Mouse (Mus musculus): ENCODE results near the gene Zfp507. TPM values are rescaled to one million over a fixed set of nuclear protein-coding genes. Genes with fewer than 3 reads are reported as not detected.

Zfp507 gene
- 6.2 and 14.4 TPM in 2 replicates for total RNA-seq (2023)

DNA sequence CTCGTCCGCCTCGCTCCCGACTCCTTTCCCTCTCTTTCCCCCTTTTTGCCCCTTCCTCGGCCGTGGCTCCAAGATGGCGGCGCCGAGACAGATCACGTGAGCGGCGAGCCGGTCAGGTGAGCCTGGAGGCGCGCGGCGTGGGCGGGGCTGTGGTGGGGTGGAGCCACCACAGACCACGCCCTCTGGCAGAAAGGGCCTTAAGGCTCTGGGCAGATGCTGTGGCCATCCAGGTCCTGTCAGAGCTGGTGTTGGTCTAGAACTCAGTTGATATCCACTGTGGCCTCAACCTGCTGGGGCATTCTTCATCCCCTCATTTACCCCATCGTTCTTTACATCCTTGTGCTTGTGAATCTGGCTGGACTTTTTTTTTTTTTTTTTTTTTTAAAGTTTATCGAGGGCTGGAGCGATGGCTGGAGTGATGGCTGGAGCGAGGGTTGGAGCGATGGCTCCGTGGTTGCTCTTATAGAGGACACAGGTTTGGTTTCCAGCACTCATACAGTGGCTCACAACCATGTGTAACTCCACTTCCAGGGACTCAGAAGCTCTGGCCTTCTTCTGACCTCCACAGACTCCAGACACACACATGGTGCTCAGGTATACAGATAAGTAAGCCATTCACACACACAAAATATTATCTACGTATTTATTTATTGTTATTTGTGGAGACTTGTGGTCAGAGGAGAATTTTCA is at the start of gene Zfp507:
Gene Zfp507 (minus strand): TSS at position 98 of the 690 bp plus-strand sequence.

DNA sequence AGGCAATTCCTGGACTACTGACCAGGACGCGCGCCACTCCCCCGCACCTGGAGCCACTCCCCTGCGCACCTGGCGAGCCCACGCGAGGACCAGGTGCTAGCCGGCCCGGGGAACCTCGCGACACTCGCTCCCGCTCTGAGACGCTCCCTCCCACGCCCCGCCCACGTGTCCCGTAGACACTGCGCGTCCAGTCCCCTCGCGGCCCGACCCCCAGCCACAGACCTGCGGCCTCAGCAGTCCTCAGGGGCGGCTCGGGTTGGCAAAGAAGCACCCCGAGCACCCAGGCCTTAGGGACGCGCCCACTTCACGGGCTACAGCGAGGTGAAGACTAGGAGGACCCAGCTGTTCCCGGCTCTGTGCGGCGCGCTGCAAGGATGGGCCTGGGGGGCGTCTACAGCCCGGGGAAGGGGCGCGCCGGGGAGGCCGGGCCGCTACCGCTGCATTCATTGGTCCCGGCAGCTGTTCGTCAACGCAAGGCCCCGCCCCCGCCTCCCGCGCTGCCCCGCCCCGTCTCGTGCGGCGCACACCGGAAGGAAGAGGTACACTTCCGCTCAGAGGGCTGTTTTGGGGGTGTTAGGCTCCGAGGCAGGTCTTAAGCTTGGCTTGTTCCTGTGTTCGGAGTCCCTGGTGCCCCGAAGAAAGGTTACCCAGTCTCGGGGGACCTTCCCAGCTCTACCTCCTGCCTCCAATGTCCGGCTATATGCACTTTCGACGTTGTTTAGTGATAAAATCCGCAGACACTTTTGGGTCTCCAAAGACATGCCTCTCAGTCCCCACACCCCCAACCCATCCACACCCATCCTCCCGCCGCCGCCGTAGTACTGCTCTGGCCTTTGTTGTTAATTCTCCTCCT is 48.5 kb downstream of the Zfp507 start, which contains the start of gene Dpy19l3:
Gene Dpy19l3 (minus strand): TSS at position 422 of the 853 bp plus-strand sequence.

Other genes starting within 250 kb of the Zfp507 start
- gene Nudt19, start 246.7 kb downstream of the Zfp507 start, total RNA-seq (2023), result 7.1 and 10.2 TPM in 2 replicates
- 0.07 and 0.13 TPM in 2 replicates for gene Rgs9bp, start 217.4 kb downstream of the Zfp507 start, total RNA-seq (2023)
- 26.7 and 40.9 TPM in 2 replicates for gene Ankrd27, start 216.8 kb downstream of the Zfp507 start, total RNA-seq (2023)
- gene Pdcd5, start 155.5 kb downstream of the Zfp507 start, total RNA-seq (2023), result 21.4 and 23.6 TPM in 2 replicates
- 27.5 and 29.2 TPM in 2 replicates for gene Dpy19l3, start 48.5 kb downstream of the Zfp507 start, total RNA-seq (2023)

All from neutrophil, adult 65 days (primary cell).